Mouse (Mus musculus) embryo, embryonic 9.5 days (tissue): Measurements from ENCODE around the gene Trim28.
A peak's percentile ranks its signal among the peaks of the same experiment; 100 is the strongest.

ENCODE experiments used
- DNase-seq: peaks from one replicate; pipeline ENCODE4 v3.0.0-alpha.2; 2017; ENCODE audit errors: extremely low spot score

The Trim28 gene

DNA sequence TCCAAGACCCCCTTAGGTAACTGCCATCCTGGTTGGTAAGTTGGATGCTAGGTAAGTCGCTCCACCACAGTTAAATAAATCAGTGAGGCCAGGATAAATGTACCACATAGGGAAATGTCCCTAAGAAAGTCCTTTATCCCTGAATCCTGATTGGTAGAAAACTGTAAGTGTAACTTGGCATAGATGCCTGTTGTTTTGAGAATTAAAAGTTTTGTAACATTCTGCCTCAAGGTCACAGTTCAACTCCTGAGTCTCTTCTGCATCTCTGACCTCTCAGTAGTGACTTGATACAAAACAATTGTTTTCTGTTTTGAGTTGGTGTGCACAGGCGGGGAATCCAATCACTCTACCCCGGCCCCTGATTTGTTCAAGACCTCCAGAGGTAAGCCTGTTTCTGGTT is at the start of gene Trim28:
Gene Trim28 (plus strand): TSS at position 264 of the 400 bp plus-strand sequence.
- no peak for DNase-seq

DNA sequence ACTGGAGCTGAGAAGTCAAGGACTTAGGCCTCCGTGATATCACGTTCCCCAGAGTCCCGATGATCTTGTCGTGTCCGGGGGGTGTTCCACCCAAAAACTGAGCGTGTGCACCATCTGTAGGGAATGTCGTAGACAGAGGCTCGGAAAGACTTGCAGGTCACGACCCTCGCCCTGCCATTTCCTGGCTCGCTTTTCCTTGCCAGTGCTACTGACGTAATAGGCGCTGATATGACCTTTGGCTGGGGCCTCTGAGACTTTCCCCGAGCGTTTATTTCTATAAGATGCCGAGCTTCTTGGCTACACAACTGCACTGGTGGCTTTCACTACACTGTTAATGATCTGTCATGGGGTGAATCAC is 49.1 kb upstream of the Trim28 start:
- DNase-seq, result no peak

- no peak for DNase-seq
Measured at GRCm38 (mm10) chr7:12954896-12955295, 44.0 kb upstream of the Trim28 start.

DNA sequence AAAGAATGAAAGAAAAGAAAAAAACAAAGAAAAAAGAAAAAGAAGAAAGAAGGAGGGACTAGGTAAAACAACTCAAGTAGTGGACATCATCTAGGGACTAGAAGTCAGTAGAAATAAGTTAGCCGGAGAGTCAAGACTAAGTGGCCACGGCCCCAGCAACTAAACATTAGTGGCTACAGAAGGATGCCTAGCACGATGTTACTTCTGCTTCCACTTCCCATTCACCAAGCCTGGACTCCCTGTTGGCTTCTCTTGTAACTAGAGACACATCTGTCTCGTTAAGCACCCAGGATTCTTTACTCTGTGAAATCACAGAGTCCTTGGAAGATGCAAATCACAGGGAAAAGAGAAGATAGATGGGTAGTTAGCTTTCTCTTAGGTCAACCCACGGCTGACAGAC is 41.4 kb upstream of the Trim28 start:
- DNase-seq, result no peak

- DNase-seq, result no peak
Measured at GRCm38 (mm10) chr7:12958948-12959347, 40.0 kb upstream of the Trim28 start.

GRCm38 (mm10) chr7:12959718-12960117 is 39.2 kb upstream of the Trim28 start:
- DNase-seq, result no peak

DNA sequence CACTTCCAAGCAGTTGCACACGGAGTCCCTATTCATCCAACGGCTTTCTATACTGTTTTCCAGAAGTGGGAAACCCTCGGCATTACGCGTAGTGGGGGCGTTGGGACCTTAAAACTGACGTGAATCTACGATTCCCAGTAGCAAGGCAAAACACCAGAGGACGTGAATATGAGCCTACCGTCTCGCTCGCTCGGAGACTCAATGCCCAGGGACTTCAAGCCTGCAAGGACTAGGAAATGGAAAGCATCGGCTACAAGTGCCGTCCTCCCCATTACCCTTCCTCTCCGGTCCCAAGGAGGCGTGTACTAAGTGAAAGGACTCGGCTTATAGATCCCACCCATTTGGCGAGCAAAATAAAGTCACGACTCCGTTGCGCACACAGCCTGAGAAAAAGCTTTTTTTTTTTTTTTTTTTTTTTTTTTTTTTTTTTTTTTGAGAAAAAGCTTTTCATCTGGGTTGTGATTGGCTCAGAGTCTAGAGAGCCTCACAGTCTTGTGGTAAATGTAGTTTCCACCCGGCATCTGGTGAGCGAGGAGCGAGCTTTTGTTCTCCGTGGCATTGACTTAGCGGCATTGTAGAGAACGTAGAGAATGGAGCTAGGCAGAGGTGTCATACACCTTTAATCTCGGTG is 37.3 kb upstream of the Trim28 start:
- peak; percentile 62 for DNase-seq

GRCm38 (mm10) chr7:12965678-12966091 is 33.2 kb upstream of the Trim28 start, which contains the start of gene Zfp324:
Gene Zfp324, plus strand, starts transcription at chr7:12965838.
- DNase-seq, result peak; percentile 86

- peak; percentile 63 for DNase-seq
Measured at GRCm38 (mm10) chr7:12966104-12966845, 32.6 kb upstream of the Trim28 start.

DNA sequence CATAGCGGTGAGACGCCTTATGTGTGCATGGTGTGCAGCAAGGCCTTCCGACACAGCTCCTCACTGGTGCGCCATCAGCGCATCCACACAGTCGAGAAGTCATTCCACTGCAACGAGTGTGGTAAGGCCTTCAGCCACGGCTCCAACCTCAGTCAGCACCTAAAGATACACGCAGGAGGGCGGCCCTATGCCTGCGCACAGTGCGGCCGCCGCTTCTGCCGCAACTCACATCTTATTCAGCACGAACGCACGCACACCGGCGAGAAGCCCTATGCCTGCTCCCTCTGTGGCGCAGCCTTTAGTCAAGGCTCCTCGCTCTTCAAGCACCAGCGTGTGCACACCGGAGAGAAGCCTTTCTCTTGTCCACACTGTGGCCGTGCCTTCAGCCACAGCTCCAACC is 28.0 kb upstream of the Trim28 start:
- DNase-seq, result no peak

GRCm38 (mm10) chr7:12977682-12978389 is 21.1 kb upstream of the Trim28 start, which contains the start of gene Zfp446:
Gene Zfp446, plus strand, starts transcription at chr7:12977848.
- DNase-seq, result peak; percentile 98

GRCm38 (mm10) chr7:12978931-12979722 is 19.8 kb upstream of the Trim28 start:
- DNase-seq, result no peak

- no peak for DNase-seq
Measured at GRCm38 (mm10) chr7:12979776-12980175, 19.1 kb upstream of the Trim28 start.

- no peak for DNase-seq
Measured at GRCm38 (mm10) chr7:12980291-12980690, 18.6 kb upstream of the Trim28 start.

- DNase-seq, result no peak
Measured at GRCm38 (mm10) chr7:12985724-12986123, 13.2 kb upstream of the Trim28 start.

DNA sequence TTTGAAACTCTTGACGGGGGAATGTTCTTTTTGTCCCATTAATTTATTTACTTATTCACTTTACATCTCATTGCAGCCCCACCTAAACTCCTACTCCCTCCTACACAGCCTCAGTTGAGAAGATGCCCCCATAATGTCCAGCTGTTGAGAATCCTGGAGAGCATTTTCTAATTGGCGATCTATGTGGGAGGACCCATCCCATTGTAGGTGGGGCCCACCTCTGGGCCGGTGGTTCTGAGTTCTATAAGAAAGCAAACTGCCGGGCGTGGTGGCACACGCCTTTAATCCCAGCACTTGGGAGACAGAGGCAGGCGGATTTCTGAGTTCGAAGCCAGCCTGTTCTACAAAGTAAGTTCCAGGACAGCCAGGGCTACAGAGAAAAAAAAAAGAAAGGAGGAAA is 12.0 kb upstream of the Trim28 start:
- DNase-seq, result no peak

DNA sequence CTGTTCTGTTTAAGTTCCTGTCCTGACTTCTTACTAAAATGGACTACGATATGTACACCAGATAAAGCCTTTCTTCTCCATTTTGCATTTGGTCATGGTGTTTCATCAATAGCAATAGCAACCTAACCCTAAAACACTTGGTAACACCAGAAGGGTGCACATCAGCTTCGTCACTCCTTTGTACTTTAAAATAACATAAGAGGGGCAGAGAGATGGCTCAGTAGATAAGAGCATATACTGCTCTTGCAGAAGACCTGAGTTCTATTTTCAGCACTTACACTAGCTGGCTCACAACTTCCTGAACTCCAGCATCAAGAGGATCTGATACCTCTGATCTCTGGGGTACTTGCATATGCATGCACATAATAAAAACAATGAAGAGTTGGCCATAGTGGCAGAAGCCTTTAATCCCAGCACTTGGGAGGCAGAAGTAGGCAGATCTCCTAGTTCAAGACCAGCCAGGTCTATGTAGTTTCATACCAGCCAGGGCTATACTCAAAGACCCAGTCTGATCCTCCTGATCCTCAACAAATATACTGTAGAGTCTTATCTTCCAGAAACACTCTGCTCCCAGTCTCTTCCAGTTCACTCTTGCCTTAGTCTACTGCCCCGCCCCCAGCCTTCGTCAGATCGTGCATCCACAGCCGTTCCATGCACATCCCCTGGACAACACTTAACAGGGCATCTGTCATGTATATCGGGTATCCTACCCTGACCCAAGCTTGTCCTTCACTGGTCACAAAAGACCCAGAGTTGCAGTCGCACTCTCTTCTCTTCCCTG is 11.3 kb upstream of the Trim28 start:
- DNase-seq, result no peak

DNA sequence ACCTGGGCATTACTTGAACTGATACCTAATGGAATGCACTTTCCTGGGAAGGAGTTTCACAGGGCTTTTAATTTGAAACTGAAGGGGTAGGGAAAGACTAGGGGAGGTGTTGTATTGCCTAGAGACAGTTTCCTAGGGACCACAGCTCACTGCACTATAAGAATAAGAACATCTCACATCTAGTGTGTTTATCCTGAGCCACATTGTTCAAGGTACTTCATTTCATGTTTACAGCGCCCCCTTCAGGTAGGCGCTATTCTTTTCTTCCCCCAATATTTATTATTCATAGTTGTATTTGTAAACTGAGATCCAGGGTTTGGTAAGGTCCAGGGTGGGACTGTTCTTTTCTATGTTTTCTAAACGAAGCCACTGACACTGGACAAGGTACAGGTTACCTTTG is 6.7 kb upstream of the Trim28 start:
- no peak for DNase-seq

DNA sequence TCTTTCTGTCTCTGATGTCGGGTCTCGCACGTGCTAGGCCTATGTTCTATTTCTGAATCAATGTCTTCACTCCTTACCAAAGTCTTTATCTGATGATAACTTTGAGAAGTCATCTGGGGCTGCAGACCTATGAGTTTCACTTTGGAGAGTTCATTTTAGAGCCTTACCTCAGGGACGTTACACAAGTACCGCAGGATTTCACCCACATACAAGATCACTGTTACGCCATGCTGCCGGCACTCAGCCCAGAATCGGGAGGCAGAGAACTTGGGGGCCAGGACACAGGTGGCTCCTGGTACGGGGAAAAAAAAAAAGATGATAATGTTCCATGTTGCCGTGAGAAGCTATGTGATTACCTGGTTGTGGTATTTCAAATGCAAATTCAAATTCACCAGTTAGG is 5.8 kb upstream of the Trim28 start:
- DNase-seq, result no peak

DNA sequence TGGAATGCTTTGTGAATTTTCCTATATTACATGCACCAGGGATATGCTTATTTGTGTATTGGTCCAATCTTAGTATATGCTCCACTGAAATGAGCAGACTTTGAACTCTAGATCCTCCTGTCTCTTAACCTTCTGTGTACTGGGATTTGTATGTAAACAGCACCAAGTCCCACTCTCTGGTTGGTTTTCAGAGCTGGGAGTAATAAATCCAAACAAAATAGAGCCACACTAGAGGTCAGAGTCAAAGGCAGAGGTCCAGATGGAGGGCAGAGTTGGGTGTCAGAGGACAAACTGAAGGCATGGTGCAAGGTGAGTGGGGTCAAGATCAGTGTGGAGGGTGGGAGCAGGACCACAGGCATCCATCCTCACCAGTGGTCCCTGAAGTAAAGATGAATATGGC is 3.1 kb upstream of the Trim28 start:
- no peak for DNase-seq

GRCm38 (mm10) chr7:12997230-12997629 is 1.7 kb upstream of the Trim28 start:
- DNase-seq, result no peak
